Mouse (Mus musculus): ENCODE results near the gene Ovol1. TPM values are rescaled to one million over a fixed set of nuclear protein-coding genes. Genes with fewer than 3 reads are reported as not detected.

Ovol1 gene
- 0.25 TPM in 1 of 2 replicates, not detected in the other for polyA plus RNA-seq (2015; fragmentation: Nextera tagmentation; extraction: Ambion mirVana)

GRCm38 (mm10) chr19:5560457-5561041 is at the start of gene Ovol1:
Gene Ovol1 (minus strand): TSS chr19:5560646.

GRCm38 (mm10) chr19:5609547-5610404 is 49.3 kb upstream of the Ovol1 start, which contains the start of gene Kat5:
Gene Kat5 (minus strand): TSS chr19:5610237.

GRCm38 (mm10) chr19:5601752-5602541 is 41.5 kb upstream of the Ovol1 start, which contains the start of gene Rnaseh2c:
Gene Rnaseh2c (plus strand): TSS chr19:5601873.

GRCm38 (mm10) chr19:5567534-5568469 is 7.4 kb upstream of the Ovol1 start, which contains the start of gene Ap5b1:
Gene Ap5b1 (plus strand): TSS chr19:5568025.

GRCm38 (mm10) chr19:5510031-5511026 is 50.1 kb downstream of the Ovol1 start, which contains the start of gene Snx32:
Gene Snx32 (minus strand): TSS chr19:5510538.

GRCm38 (mm10) chr19:5503687-5504086 is 56.8 kb downstream of the Ovol1 start, which contains the start of gene 1700020D05Rik:
Gene 1700020D05Rik (minus strand): TSS chr19:5503787.

Other genes starting within 250 kb of the Ovol1 start
- gene Catsper1, start 224.9 kb downstream of the Ovol1 start, polyA plus RNA-seq (2015; fragmentation: Nextera tagmentation; extraction: Ambion mirVana), result not detected in 2 replicates
- 13.4 and 14.4 TPM in 2 replicates for gene Cst6, start 211.1 kb downstream of the Ovol1 start, polyA plus RNA-seq (2015; fragmentation: Nextera tagmentation; extraction: Ambion mirVana)
- gene Eif1ad, start 193.9 kb downstream of the Ovol1 start, polyA plus RNA-seq (2015; fragmentation: Nextera tagmentation; extraction: Ambion mirVana), result 38.0 and 39.8 TPM in 2 replicates
- gene Banf1, start 193.5 kb downstream of the Ovol1 start, polyA plus RNA-seq (2015; fragmentation: Nextera tagmentation; extraction: Ambion mirVana), result 289 and 303 TPM in 2 replicates
- gene Sart1, start 171.9 kb downstream of the Ovol1 start, polyA plus RNA-seq (2015; fragmentation: Nextera tagmentation; extraction: Ambion mirVana), result 51.9 and 57.3 TPM in 2 replicates
- not detected in 2 replicates for gene Tsga10ip, start 158.1 kb downstream of the Ovol1 start, polyA plus RNA-seq (2015; fragmentation: Nextera tagmentation; extraction: Ambion mirVana)
- gene Drap1, start 135.7 kb downstream of the Ovol1 start, polyA plus RNA-seq (2015; fragmentation: Nextera tagmentation; extraction: Ambion mirVana), result 343 and 347 TPM in 2 replicates
- 89.6 and 104 TPM in 2 replicates for gene AI837181, start 135.5 kb downstream of the Ovol1 start, polyA plus RNA-seq (2015; fragmentation: Nextera tagmentation; extraction: Ambion mirVana)
- not detected in 2 replicates for gene Fosl1, start 113.1 kb downstream of the Ovol1 start, polyA plus RNA-seq (2015; fragmentation: Nextera tagmentation; extraction: Ambion mirVana)
- 21.3 and 22.9 TPM in 2 replicates for gene Ccdc85b, start 102.8 kb downstream of the Ovol1 start, polyA plus RNA-seq (2015; fragmentation: Nextera tagmentation; extraction: Ambion mirVana)
- gene Fibp, start 100.0 kb downstream of the Ovol1 start, polyA plus RNA-seq (2015; fragmentation: Nextera tagmentation; extraction: Ambion mirVana), result 161 and 163 TPM in 2 replicates
- 1.4 and 2.2 TPM in 2 replicates for gene Ctsw, start 92.1 kb downstream of the Ovol1 start, polyA plus RNA-seq (2015; fragmentation: Nextera tagmentation; extraction: Ambion mirVana)
- 44.4 and 50.1 TPM in 2 replicates for gene Efemp2, start 86.7 kb downstream of the Ovol1 start, polyA plus RNA-seq (2015; fragmentation: Nextera tagmentation; extraction: Ambion mirVana)
- 33.8 and 43.8 TPM in 2 replicates for gene Mus81, start 72.2 kb downstream of the Ovol1 start, polyA plus RNA-seq (2015; fragmentation: Nextera tagmentation; extraction: Ambion mirVana)
- gene Cfl1, start 70.2 kb downstream of the Ovol1 start, polyA plus RNA-seq (2015; fragmentation: Nextera tagmentation; extraction: Ambion mirVana), result 2,893 and 3,202 TPM in 2 replicates
- not detected in 2 replicates for gene 1700020D05Rik, start 56.9 kb downstream of the Ovol1 start, polyA plus RNA-seq (2015; fragmentation: Nextera tagmentation; extraction: Ambion mirVana)
- gene Snx32, start 50.1 kb downstream of the Ovol1 start, polyA plus RNA-seq (2015; fragmentation: Nextera tagmentation; extraction: Ambion mirVana), result 74.9 and 90.0 TPM in 2 replicates
- 3.7 and 3.8 TPM in 2 replicates for gene Ap5b1, start 7.4 kb upstream of the Ovol1 start, polyA plus RNA-seq (2015; fragmentation: Nextera tagmentation; extraction: Ambion mirVana)
- gene Rnaseh2c, start 41.2 kb upstream of the Ovol1 start, polyA plus RNA-seq (2015; fragmentation: Nextera tagmentation; extraction: Ambion mirVana), result 67.3 and 75.0 TPM in 2 replicates
- 61.9 and 70.5 TPM in 2 replicates for gene Kat5, start 49.6 kb upstream of the Ovol1 start, polyA plus RNA-seq (2015; fragmentation: Nextera tagmentation; extraction: Ambion mirVana)
- gene Rela, start 76.8 kb upstream of the Ovol1 start, polyA plus RNA-seq (2015; fragmentation: Nextera tagmentation; extraction: Ambion mirVana), result 27.0 and 30.9 TPM in 2 replicates
- gene Sipa1, start 103.1 kb upstream of the Ovol1 start, polyA plus RNA-seq (2015; fragmentation: Nextera tagmentation; extraction: Ambion mirVana), result 22.6 and 22.9 TPM in 2 replicates
- 10.7 and 12.0 TPM in 2 replicates for gene Map3k11, start 128.1 kb upstream of the Ovol1 start, polyA plus RNA-seq (2015; fragmentation: Nextera tagmentation; extraction: Ambion mirVana)
- 16.5 and 22.2 TPM in 2 replicates for gene Pcnx3, start 128.3 kb upstream of the Ovol1 start, polyA plus RNA-seq (2015; fragmentation: Nextera tagmentation; extraction: Ambion mirVana)
- gene Kcnk7, start 143.7 kb upstream of the Ovol1 start, polyA plus RNA-seq (2015; fragmentation: Nextera tagmentation; extraction: Ambion mirVana), result 0.25 and 0.53 TPM in 2 replicates
- 39.6 and 46.6 TPM in 2 replicates for gene Ehbp1l1, start 165.7 kb upstream of the Ovol1 start, polyA plus RNA-seq (2015; fragmentation: Nextera tagmentation; extraction: Ambion mirVana)
- 111 and 124 TPM in 2 replicates for gene Fam89b, start 169.0 kb upstream of the Ovol1 start, polyA plus RNA-seq (2015; fragmentation: Nextera tagmentation; extraction: Ambion mirVana)
- gene Ltbp3, start 180.3 kb upstream of the Ovol1 start, polyA plus RNA-seq (2015; fragmentation: Nextera tagmentation; extraction: Ambion mirVana), result 20.0 and 20.8 TPM in 2 replicates
- gene Scyl1, start 210.8 kb upstream of the Ovol1 start, polyA plus RNA-seq (2015; fragmentation: Nextera tagmentation; extraction: Ambion mirVana), result 75.6 and 85.9 TPM in 2 replicates

Data from neural tube, postnatal 0 days (tissue).